Mouse (Mus musculus): ENCODE results near the gene Poglut1.

Poglut1 gene

DNA sequence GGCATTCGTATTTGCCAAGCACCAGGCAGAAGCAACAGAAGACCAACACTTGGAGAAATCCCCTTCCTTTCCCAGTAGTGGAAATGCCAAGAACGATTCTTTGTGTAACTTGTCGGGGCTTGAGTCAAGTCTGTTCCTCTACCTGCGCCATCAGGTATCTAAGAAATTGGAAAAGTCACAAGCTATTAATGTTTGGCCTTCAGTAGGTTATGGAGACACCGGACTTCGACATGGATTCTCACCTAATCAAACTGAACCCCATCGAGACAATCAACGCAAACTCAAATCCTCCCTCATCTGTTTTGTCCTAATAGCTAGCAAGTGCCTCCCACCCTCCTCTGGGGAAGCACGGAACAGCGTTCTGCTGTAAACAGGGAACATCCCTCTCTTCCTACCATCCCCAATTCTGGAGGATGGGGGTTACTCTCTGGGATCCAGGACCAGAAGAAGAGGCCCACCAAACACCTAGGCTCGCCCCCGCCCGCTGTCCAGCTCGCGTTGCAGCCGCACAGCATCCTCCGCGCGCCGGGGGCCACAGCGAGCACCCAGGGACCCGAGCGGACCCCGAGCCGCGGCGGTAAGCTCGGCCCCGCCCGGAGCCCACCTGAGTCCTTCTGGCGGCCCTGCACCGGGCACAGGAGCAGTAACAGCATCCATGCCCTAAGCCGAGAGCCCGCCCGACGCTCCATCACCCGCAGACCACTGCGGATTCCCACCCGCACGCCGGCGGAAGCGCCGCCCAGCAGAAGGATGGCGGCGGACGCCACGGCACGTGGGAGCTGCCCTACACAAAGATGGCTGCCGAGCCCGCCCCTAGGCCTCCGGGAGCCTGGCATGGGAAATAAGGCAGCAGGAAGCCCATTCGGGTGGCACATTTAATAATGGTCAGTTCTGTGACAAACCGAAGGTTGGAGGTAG lies at the start of gene Poglut1:
TSS of gene Poglut1 (minus strand) at position 780 of the 918 bp plus-strand sequence.
- DNase-seq (ENCODE audit: low spot score), result peak; percentile 52

DNA sequence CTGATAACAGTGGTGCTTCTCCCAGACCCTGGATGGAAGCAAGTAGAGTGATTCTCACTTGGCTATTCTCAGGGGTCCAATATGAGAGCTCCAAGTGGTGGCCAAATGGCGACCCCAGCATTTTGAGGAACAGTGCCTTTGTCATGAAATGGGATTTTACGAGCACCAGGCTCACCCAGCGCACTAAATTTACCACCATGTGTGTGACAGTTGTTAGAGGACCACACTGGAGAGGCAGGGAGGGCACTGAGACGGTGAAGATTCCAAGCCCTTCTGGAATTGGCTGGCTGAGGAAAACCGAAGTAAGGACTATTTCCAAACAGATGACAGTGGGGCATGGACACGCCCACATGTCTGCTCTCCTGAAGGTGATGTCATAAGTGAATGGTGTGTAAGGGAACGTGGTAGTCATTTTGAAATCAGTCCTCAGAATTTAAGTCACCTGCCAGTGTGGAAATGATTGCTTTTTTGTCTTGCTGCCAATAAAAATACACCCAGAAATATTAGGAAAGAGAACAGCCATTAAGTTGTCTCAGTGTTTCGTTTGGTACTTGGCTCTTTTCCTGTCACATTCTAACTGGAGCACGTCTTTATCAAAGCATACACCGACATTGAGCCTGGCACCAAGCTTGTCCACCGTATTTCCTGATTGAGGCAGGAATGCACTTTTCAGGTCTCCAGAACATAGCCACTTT lies 49.1 kb upstream of the Poglut1 start:
- DNase-seq (ENCODE audit: low spot score), result no peak

DNA sequence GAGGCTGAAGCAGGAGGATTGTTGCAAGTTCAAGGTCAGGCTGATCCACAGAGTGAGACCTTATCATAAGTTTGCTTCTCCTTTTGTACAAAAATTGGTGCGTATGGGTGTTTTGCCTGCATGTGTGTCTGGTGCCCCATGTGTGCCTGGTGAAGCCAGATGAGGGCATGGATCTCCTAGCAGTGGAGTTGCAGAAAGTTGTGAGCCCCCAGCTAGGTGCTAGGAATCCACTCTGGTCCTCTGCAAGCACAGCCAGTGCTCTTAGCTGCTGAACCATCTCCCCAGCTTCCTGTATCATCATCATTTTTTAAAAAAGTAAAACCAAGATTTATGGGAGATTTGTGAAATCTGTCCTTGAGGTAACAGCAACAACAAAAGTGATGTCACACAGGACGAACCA lies 46.6 kb upstream of the Poglut1 start:
- no peak for DNase-seq (ENCODE audit: low spot score)

GRCm38 (mm10) chr16:38596099-38596498 lies 46.0 kb upstream of the Poglut1 start:
- DNase-seq (ENCODE audit: low spot score), result no peak

DNA sequence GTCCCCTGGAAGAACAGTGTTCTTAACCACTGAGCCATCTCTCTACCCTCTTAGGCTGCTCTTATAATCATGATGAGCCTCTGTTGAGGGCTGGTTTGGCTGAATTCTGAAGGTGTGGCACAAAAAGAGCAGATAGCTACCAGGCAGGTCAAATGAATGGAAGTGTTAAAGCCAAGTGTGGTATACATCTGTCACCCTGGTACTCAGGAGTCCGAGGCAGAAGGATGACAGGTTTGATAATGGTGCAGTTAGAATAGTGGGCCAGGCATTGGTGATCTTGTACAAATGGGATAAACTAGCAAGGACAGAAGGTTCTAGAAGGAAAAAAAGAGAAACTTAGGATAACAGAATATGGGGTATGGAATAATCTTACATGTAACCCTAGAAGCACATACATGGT lies 44.4 kb upstream of the Poglut1 start:
- DNase-seq (ENCODE audit: low spot score), result no peak

DNA sequence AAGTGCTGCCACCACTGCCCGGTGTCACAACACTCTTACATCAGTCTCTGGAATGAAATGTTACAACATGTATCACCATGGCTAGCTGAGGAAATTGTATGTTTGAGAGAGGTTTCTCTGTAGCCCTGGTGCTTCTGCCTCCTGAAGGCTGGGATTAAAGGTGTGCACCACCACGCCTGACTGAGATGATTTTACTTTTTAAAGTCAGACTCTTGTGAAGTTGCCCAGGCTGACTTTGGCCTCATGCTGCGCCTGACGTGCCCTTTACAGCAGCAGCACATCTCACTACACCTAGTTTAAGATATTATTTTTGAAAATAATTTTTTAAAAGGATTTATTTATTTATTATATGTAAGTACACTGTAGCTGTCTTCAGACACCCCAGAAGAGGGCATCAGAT lies 42.9 kb upstream of the Poglut1 start:
- DNase-seq (ENCODE audit: low spot score), result no peak

GRCm38 (mm10) chr16:38592026-38592678 lies 42.1 kb upstream of the Poglut1 start:
- DNase-seq (ENCODE audit: low spot score), result no peak

- DNase-seq (ENCODE audit: low spot score), result no peak
These were observed 41.4 kb upstream of the Poglut1 start for GRCm38 (mm10) chr16:38591506-38591905.

DNA sequence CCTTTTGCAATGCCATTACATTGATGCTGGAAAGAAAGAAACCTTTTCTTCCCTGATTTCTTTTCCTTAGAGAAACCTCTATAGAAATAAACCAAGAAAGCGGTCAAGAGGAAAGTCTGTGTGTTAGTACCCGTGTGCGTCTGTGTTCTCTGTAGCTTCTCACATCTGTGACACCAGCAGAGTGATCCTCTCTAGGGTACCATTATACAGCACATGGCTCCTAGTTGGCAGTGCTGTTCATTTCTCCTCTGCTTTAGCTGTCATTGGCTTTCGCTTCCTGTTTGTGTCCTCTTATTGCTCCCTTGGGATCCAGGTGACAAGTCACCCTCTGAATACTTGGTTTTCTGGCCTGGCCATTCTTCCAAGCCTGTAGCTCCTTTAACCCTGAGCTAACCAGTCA lies 37.5 kb upstream of the Poglut1 start:
- DNase-seq (ENCODE audit: low spot score), result no peak

DNA sequence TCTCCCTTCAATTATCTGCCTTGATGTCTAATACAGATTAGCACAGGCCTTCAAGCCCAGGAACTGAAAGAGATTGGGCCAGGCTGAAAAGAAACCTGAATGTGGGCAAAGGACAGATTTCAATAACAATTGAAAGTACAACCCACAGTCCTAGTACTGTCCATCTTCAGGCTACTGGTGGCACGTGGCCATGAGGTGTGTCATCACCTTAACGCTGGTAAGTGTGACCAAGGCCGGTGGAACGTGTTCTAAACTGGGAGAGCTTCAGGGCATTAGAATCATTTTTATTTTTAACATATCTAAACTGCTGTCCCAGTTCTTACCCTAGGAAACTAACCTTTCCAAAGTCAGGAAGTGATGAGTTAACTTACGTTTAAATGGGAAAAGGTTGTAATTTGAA lies 37.1 kb upstream of the Poglut1 start:
- no peak for DNase-seq (ENCODE audit: low spot score)

GRCm38 (mm10) chr16:38585186-38585585 lies 35.1 kb upstream of the Poglut1 start:
- no peak for DNase-seq (ENCODE audit: low spot score)

GRCm38 (mm10) chr16:38584761-38585160 lies 34.7 kb upstream of the Poglut1 start:
- no peak for DNase-seq (ENCODE audit: low spot score)

DNA sequence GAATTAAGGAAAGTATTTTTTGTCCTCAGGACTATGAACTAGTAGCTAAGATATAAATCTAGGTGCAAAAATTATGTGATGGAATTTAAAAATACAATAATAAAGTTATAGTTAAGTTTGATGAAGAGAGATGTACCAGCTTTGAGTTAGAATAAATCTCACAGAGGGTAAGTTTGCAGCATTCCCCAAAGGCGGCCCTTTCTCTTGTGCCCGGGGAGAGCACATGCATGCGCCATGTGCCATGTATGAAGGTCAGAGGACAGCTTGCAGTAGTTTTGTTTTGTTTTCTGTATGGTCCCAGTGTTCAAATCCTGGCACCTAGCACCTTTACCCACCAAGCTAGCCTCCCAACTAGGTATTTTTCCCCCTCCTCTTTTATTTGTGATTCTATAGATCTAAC lies 21.4 kb upstream of the Poglut1 start:
- no peak for DNase-seq (ENCODE audit: low spot score)

- DNase-seq (ENCODE audit: low spot score), result no peak
These were observed 18.1 kb upstream of the Poglut1 start for GRCm38 (mm10) chr16:38568192-38568591.

GRCm38 (mm10) chr16:38563516-38563915 lies 13.5 kb upstream of the Poglut1 start:
- no peak for DNase-seq (ENCODE audit: low spot score)

- no peak for DNase-seq (ENCODE audit: low spot score)
These were observed 12.9 kb upstream of the Poglut1 start for GRCm38 (mm10) chr16:38562968-38563327.

DNA sequence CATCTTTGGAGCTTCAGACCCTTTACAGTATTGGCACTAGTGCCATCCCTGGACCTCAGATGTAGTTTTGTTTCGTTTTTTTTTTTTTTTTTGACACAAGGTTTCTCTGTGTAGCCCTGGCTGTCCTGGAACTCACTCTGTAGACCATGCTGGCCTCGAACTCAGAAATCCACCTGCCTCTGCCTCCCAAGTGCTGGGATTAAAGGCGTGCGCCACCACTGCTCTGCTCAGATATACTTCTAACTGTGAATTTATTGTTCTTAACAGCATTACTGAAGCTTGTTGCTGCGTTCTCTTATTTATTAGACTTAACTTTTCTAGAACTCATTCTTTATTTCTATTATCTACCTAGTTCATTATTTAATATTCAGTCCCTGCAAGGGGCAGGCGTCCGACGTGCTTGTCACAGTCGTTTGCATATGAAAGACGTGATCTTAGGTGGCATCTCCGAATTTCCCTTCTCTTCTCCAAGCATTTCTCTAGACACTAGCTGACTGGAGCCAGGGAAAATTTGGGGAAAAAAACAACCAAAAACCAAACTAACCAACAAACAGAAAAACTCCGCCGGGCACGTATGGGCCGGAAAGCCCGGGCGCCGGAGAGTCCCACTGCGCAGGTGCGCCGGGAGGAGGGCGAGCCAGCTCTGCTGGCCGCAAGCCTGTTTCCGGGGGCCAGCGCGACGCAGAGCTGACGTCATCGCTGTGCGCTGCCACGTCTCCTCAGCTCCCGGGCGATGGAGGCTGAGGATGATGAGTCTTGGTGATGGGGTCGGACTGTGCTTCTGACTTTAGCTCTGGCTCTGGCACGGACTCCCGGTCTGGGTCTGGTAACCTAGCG lies 12.3 kb upstream of the Poglut1 start:
- peak; percentile 92 for DNase-seq (ENCODE audit: low spot score)

DNA sequence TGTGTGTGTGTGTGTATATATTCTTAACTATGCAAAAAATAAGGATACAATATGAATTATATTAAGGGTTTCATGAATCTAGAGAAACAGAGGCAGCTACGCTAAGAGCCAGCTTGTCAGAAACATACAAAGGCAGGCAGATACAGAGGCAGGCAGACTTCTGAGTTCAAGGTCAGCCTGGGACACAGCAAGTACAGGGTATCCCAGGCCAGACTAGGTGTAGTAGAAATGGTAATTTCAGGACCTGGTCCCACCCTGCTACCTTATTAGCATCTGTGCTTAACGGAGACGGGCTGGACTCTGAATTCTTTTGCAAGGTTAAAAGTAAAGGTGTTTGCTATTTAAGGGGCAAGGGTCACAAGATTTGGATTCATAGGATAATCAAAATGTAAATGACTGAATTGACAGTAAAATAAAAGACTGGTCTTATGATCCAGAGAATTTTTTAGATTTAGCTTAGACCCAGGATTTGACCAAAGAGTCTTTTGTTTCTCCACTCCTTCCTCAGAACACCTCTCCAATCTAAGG lies 8.2 kb upstream of the Poglut1 start, which contains the start of gene Tmem39a:
TSS of gene Tmem39a (plus strand) at position 478 of the 528 bp plus-strand sequence.
- DNase-seq (ENCODE audit: low spot score), result no peak

- no peak for DNase-seq (ENCODE audit: low spot score)
These were observed 5.9 kb upstream of the Poglut1 start for GRCm38 (mm10) chr16:38555988-38556387.

- DNase-seq (ENCODE audit: low spot score), result no peak
These were observed 2.1 kb downstream of the Poglut1 start for GRCm38 (mm10) chr16:38548000-38548399.

DNA sequence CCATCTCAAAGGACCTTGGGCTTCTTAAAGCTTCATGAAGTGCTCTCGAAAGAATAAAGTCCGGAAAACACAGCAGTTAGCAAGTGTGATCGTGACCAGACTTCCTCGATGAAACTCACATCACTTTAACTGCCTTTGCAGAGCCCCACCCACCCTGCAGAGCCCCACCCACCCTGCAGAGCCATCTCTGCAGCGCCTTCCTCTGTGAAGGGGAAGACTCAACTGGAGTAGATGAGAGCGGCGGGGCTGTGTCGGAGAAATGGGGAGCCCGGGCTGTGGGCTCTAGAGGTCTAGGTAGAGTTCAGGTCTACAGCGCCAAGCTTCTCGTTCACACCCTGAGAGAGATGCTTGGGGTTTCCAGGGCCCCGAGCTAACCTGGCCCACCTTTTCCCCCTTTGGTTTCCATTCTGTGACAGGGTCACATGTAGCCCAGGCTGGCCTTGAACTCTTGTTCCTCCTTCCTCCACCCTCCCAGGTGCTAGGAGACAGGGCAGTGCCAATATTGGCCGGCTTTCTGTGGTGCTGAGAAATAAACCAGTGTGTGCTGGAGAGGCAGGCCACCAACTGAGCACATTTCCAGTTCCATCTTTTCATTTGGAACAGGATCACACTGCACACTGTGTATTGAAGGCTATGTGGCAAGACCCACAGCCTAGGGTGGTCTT lies 11.2 kb downstream of the Poglut1 start:
- DNase-seq (ENCODE audit: low spot score), result no peak

Measured in c-Kit-positive CD71-positive TER-119-positive erythroid progenitor cells, embryonic 14.5 days (primary cell).